Mouse (Mus musculus): ENCODE measurements around the gene Radil.

The Radil gene

DNA sequence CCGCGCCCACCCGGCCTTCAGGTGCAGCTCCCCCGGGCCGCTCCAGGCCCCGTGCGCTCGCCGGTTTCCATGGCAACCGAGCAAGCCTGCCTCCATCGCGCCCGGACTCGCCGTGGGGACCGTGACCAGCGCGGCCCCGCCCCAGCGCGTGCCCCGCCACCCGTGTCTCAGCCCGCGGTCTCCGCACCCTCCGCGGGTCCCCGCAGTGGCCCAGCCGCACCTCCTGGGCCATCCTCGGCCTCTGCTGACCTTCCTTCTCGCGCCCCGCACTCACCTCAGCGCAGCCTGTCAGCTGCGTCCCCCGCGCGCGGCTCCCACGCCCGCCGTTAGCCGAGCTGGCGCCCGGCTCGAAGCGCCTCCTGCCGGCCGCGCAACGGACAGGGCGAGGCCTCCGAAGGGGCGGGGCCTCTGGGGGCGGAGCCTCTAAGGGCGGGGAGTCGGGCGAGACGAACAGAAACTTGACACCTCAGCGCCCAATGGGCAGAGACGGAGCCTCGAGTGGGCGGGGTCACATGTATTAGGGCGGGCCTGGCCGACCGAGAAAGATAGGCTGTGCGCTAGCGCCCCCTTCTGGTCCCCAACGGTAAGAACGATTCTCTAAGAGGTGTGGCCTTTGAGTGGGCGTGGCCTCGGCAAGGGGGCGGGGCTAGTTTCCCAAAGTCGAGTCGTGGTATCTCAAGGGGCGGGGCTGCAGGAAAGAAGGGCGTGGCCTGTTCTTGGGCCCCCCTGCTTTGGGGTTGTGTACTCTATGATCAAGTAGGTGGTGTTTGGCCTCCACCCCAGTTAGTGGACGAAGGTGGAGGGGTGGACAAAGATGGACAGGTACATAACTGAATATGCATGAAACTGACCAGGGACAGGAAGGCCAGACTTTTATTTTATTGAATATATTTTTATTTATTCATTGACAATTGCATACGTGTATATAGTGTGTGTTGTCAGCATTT lies at the start of gene Radil:
Radil (minus strand) TSS at position 393 of the 947 bp plus-strand sequence.
- peak; percentile 98 for DNase-seq (ENCODE audit: extremely low spot score)

- no peak for DNase-seq (ENCODE audit: extremely low spot score)
Observed at GRCm38 (mm10) chr5:142597648-142598390, 46.9 kb upstream of the Radil start.

- DNase-seq (ENCODE audit: extremely low spot score) = no peak
Observed at GRCm38 (mm10) chr5:142596723-142597122, 45.8 kb upstream of the Radil start.

- DNase-seq (ENCODE audit: extremely low spot score) = no peak
Observed at GRCm38 (mm10) chr5:142595698-142596097, 44.8 kb upstream of the Radil start.

DNA sequence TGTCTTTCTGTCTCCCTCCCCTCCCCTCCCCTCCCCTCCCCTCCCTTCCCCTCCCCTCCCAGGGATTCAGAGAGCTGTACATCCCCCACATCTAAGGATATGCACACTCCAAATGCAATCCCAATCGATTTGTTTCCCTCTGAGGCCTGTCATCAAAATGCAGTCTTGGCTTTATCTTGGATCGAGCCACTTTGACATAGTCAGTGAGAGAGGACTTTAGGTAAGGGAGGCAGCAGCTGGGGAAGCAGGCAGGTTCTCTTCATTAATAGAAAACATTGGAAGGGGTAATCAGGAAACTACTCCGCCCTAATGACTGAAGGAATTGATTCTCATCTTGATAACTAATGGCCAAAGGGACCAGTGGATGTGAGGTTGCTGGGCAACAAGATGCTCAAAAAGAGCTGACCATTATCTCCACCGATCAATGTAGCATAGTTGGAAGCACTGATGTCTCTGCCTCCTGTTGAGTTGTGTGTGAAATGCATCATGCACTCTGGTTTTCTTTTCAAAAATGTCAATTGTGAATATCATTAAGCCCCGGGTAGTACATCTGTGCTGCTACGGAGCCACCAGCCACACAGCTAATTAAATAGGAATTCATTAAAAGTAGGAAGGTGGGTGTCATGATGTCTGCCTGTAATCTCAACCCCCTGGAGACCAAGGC lies 40.2 kb upstream of the Radil start:
- no peak for DNase-seq (ENCODE audit: extremely low spot score)

GRCm38 (mm10) chr5:142583616-142584126 lies 32.8 kb upstream of the Radil start:
- no peak for DNase-seq (ENCODE audit: extremely low spot score)

DNA sequence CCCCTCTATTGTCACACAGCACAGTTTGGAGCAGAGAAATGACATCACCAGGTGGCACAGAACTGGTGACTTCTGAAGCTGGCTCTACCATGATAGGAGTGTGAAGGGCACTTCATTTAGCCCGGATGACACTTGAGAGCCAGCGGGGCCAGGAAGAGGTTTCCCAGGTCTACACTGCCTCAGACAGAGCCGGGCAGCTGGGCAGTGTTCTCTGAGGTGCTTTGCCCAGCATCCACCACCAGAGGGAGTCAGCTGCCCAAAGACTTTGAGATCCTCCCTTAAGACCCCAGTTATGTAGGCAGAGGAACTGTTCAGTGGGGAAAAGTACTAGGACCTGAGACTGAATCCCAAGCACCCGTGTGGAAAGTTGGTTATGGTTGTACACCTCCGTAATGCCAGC lies 30.6 kb upstream of the Radil start:
- DNase-seq (ENCODE audit: extremely low spot score) = peak; percentile 65

GRCm38 (mm10) chr5:142578192-142578591 lies 27.3 kb upstream of the Radil start:
- DNase-seq (ENCODE audit: extremely low spot score) = no peak

DNA sequence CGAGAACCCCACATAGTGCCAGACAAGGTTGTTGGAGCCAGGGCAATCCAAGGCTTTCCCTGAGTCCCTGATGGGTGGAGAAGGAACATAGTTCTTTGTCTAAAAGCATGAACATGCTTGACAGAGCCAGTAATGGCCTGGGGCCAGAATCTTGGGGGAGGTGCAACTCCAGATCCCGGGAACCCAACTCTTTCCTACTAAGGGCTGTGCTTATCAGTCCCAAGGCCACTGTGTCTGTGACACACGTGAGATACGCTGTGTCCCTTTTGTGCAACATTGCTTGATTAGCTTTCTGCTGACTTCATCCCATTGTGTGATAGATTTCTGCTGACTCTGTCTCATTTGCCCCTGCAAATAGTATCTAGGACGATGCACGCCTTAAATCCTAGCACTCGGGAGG lies 25.9 kb upstream of the Radil start:
- DNase-seq (ENCODE audit: extremely low spot score) = no peak

- DNase-seq (ENCODE audit: extremely low spot score) = no peak
Observed at GRCm38 (mm10) chr5:142574323-142575057, 23.6 kb upstream of the Radil start.

DNA sequence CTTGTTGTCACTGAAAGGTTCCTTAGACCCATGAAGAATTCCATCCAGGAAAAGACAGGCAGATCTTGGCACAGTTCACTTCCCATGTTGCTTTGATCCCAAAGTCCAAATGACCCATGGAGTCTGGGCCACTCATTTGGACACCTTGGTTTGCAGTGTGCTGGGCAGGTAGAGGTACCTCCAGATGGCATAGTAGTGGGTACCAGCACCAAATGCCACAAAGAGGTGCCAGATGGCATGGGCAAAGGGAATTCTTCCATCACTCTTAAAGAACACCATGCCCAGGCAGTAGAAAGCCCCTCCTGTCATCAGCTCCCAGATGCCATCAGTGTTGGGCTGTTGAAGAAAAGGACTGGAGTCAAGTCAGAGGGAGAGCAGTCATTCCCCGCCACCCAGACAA lies 13.7 kb upstream of the Radil start:
- no peak for DNase-seq (ENCODE audit: extremely low spot score)

DNA sequence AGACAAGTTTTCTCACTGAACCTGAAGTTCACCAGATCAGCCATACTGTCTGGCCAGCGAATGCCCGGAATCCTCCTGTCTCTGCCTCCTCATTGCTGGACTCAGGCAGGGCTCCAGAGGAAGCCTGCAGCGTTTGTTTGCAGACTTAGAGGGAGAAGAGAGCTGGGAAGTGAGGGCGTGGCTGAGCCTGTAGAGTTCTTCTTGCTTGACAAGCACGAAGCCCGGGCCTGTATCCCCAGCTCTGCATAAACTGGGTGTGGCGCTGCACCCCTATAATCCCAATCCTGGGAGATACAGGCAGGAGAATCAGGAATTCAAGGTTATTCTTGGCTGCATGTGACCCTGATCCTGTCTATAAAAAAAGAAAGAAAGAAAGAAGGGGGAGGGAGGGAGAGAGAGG lies 9.4 kb upstream of the Radil start:
- no peak for DNase-seq (ENCODE audit: extremely low spot score)

DNA sequence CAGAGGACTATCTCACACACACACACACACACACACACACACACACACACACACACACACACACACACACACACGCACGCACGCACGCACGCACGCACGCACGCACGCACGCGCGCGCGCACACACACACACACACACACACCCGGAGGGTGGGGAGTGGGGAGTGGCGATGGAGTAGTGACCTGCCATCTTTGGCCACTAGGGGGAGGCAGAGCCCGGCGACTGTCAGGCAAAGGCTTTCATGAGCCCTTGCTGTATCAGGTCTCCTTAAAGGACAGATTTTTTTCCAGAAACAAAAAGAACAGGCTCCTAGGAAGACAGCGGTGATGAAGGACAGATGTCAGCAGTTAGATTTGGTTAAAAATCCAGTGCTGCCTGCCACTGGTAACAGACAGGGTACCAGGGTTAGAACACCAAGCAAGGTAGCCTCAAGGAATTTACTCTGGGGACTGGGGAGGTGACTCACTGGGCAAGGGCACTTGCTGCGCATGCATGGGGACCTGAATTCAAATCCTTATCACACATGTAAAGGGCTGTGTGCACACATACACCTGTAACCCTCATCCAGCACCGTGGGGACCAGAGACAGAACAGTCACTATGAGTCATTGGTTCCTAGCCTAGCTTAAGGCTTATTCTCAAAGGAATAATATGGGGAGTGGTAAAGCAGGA lies 6.6 kb upstream of the Radil start:
- peak; percentile 80 for DNase-seq (ENCODE audit: extremely low spot score)

GRCm38 (mm10) chr5:142556721-142557120 lies 5.8 kb upstream of the Radil start:
- no peak for DNase-seq (ENCODE audit: extremely low spot score)

DNA sequence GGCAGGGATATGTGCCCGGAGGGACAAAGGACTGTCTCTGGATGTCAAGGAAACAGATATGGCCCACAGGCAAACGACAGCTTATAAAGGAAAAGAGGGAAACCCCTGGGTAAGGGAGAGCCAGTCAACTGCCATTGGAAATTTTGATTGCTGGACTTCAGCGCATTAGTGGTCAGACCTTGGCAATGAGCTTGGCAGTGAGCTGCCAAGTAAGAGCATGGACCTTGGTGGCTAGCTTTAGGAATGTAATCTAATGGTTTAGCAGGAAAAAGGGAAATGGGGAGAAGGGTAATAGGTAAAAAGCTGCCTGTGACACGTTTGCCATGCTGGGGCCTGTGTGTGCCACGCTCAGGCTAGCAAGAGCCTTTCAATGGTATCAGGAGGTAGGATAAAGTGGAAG lies 5.0 kb upstream of the Radil start:
- no peak for DNase-seq (ENCODE audit: extremely low spot score)

DNA sequence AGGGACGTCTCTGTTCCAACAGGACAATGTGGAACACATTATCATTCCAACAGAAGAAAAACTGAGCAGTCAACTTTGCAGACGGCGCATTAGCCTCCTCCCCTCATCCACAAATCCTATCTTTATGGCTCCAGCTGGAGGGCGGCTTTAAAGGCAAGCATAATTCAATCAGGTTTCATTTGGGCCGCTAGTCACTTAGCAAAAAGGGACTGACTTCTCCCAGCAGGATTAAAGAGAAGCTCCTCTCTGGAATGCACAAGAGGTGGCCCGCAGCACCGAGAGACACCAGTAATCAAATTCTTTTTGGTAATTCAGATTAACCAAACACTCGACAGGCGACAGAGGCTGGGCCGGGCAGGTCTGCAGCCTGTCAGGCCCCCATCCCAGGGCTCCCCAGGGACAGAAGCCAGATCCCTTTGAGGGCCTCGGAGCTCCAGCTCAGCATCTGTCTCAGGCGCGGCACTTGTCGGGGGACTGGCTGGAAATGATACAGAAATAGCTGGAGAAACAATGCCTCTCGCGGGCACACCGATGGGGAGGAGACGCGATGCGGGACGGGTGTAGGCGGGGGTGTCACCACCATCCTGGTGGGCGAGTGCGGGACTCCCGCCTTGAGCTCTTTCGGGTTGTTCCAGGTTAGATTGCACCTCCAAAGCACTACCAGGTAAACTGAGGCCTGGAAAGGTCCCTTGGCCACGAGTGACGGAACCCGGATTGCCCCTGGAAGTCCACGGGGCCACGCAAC lies 765 bp downstream of the Radil start:
- DNase-seq (ENCODE audit: extremely low spot score) = peak; percentile 71

DNA sequence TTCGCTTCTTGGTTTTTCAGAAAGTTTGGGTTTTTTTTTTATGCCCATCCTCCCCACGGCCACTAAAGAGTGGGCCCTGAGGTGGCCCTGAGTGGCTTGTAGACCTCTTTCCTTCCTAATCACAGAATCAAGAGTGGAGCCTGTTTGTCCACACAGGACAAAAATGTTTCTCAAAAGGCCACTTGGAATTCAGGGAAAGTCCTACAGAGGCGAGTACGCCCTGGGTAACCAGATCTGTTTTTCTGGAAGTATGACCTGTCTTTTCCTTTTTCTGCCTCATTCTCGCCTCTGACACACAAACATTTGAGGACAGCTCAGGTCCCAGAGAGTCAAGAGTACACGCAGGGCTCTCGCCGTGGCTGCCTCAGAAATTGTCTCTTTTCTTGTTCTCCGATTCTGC lies 1.5 kb downstream of the Radil start:
- DNase-seq (ENCODE audit: extremely low spot score) = no peak

DNA sequence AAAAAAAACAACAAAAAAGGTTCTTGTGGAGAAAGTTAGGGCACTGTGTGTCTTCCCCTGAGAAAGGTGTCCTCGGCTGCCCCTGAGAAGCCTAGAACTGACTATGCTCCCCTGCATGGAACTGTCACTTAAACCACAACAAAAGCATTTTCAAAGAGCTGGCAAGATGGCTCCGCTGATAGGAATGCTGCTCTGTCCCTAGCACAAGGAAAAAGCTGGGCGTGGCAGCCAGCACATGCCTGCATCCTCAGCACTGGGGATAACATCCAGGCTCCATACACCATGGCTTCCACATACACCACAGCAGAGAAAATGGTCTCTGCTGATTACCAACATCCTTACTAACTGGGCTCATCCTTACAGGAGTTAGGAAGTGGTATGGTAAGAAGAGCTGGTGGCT lies 3.8 kb downstream of the Radil start:
- no peak for DNase-seq (ENCODE audit: extremely low spot score)

GRCm38 (mm10) chr5:142546344-142546743 lies 4.6 kb downstream of the Radil start:
- DNase-seq (ENCODE audit: extremely low spot score) = peak; percentile 35

All from embryo, embryonic 9.5 days (tissue).